Mouse (Mus musculus): ENCODE data around the gene Cap1. TPM values are rescaled to one million over a fixed set of nuclear protein-coding genes. Genes with fewer than 3 reads are reported as not detected.

The Cap1 gene
- polyA plus RNA-seq, 1 experiment from 2014 or later: 76.7 TPM

DNA sequence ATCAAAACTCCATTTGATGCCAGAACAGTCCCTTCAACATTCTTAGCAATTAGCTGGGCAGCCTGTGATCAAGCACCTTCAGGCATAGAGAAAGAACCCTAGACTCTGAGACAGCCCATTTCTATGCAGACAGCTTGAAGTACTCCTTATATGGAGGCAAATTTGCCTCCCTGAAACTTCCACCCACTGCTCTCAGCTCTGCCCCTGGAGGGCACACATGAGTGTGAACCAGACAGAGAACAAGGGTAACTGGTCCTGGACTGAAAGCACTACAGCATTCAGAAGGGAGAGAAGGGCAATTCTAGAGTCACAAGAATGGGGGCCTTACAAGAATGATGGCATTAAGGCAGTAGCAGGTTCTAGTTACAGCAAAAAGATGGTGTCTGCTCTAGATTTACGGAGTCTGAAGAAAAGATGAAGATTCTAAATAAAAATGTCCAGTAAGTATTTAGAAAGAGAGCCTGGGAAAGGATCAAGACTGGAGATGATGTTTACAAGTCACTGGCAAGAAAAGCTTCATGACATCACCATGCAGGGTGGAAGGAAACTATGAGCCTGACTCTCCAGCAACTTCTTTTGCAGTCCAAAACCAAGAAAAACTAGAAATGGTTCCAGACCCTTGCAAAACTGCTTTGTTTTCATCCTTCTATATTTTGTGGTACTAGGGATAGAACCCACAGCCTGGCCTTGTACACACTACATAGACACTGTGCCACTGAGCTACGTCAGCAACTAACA, 7.4 kb downstream of the Cap1 start:
- H3K4me3 ChIP-seq (ENCODE audit: low read length): no peak overlapping the region
- 95% methylated on average over 2 of the region's 2 CpGs for WGBS
- H3K4me1 ChIP-seq (ENCODE audit: control insufficient read depth, insufficient read depth, low read length): peaks cover 3% of the 10 kb centered on the region; the same call in 1 of the 2 replicates
- H3K4me2 ChIP-seq (replicated peaks; ENCODE audit: low read depth, low read length): no peak overlapping the region
- H3K9ac ChIP-seq (ENCODE audit: low read depth, low read length): no peak overlapping the region
- no peaks in the 10 kb centered on the region for H3K9me3 ChIP-seq (ENCODE audit: control insufficient read depth, low read length)
- H3K36me3 ChIP-seq (ENCODE audit: control insufficient read depth, insufficient read depth, low read length): no peaks in the 10 kb centered on the region; the same call in 1 of the 2 replicates
- H3K27ac ChIP-seq (ENCODE audit: low read depth, low read length): no peak overlapping the region
- no peaks in the 10 kb centered on the region for H3K27me3 ChIP-seq (ENCODE audit: control insufficient read depth, insufficient read depth, low read length)
- no peak for ATAC-seq (ENCODE audit: low FRiP score, low TSS enrichment)

DNA sequence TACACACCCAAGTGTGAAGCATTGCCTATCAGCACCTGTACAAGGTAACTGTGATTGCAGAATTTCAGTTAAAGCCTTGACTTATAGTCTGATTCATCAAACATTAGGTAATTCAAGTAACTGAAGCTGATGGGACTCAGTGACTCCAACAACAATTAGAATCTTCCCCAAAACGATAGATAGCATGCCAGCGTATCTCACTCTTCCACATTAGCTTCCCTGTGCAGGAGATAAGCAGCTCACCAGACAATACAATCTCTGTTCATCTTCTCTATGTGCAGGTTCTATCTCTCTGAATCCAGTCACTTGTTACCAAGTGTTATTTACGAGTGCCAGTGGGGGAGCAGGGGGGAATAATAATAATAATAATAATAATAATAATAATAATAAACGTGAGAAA, 12.3 kb downstream of the Cap1 start:
- H3K27ac ChIP-seq (ENCODE audit: low read depth, low read length): no peak overlapping the region
- no peak overlapping the region for H3K4me3 ChIP-seq (ENCODE audit: low read length)
- no peak for ATAC-seq (ENCODE audit: low FRiP score, low TSS enrichment)
- H3K9ac ChIP-seq (ENCODE audit: low read depth, low read length): no peak overlapping the region
- peaks cover 36% of the 10 kb centered on the region for H3K36me3 ChIP-seq (ENCODE audit: control insufficient read depth, insufficient read depth, low read length)
- H3K4me1 ChIP-seq (ENCODE audit: control insufficient read depth, insufficient read depth, low read length): no peaks in the 10 kb centered on the region
- no peaks in the 10 kb centered on the region for H3K27me3 ChIP-seq (ENCODE audit: control insufficient read depth, insufficient read depth, low read length)
- H3K9me3 ChIP-seq (ENCODE audit: control insufficient read depth, low read length): no peaks in the 10 kb centered on the region
- H3K4me2 ChIP-seq (replicated peaks; ENCODE audit: low read depth, low read length): no peak overlapping the region
- 91% methylated on average over 4 of the region's 4 CpGs for WGBS

DNA sequence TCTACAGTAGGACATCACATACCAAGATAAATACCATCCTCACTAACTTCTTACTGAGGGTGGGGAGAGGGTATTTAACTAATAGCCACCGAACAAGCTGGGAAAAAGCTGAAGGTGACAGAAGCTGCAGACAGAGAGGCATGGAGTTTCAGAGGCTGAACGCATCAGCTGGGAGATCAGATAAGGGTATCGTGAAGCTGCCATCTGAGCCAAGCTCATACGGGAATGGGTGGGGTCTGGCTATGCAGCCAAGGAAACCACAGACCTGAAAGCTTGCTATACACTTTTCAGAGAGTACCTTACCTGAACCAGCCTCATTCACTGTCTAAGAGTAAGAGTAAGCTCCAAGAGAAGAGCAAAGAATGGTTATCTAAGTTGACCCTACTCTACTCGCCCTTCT, 12.9 kb downstream of the Cap1 start:
- no peaks in the 10 kb centered on the region for H3K9me3 ChIP-seq (ENCODE audit: control insufficient read depth, low read length)
- WGBS: 73% methylated on average over 5 of the region's 5 CpGs
- no peak for ATAC-seq (ENCODE audit: low FRiP score, low TSS enrichment)
- no peak overlapping the region for H3K9ac ChIP-seq (ENCODE audit: low read depth, low read length)
- no peaks in the 10 kb centered on the region for H3K4me1 ChIP-seq (ENCODE audit: control insufficient read depth, insufficient read depth, low read length)
- no peak overlapping the region for H3K4me2 ChIP-seq (replicated peaks; ENCODE audit: low read depth, low read length)
- no peak overlapping the region for H3K4me3 ChIP-seq (ENCODE audit: low read length)
- no peak overlapping the region for H3K27ac ChIP-seq (ENCODE audit: low read depth, low read length)
- no peaks in the 10 kb centered on the region for H3K27me3 ChIP-seq (ENCODE audit: control insufficient read depth, insufficient read depth, low read length)
- peaks cover 40% of the 10 kb centered on the region for H3K36me3 ChIP-seq (ENCODE audit: control insufficient read depth, insufficient read depth, low read length)

DNA sequence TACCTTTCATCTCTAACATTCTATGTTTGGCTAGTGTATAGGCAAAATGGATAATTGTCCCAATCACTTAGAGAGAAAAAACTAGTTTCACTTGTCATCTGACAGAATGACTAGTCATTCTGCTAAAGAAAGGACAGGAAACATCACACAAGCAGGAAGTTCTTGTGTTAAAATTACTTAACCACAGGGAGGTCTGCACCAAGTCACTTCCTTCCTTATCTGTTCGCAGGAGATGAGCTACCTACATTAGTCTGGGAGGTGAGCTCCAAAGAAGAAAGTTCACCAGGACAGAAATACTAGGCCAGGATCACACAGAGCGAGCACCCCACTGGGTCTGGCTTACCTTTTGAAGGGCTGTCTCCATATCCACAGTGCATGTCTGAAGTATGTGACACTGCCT, 13.9 kb downstream of the Cap1 start:
- no peak for ATAC-seq (ENCODE audit: low FRiP score, low TSS enrichment)
- Histone ChIP-seq H3K4me2 (replicated peaks; ENCODE audit: low read depth, low read length) (no peak overlapping the region), H3K36me3 (ENCODE audit: control insufficient read depth, insufficient read depth, low read length) (peaks cover 46% of the 10 kb centered on the region), H3K9me3 (ENCODE audit: control insufficient read depth, low read length) (no peaks in the 10 kb centered on the region), H3K27me3 (ENCODE audit: control insufficient read depth, insufficient read depth, low read length) (no peaks in the 10 kb centered on the region), H3K4me1 (ENCODE audit: control insufficient read depth, insufficient read depth, low read length) (no peaks in the 10 kb centered on the region), H3K9ac (ENCODE audit: low read depth, low read length) (no peak overlapping the region), H3K27ac (ENCODE audit: low read depth, low read length) (no peak overlapping the region), H3K4me3 (ENCODE audit: low read length) (no peak overlapping the region)
- WGBS: 87% methylated on average over 2 of the region's 2 CpGs

DNA sequence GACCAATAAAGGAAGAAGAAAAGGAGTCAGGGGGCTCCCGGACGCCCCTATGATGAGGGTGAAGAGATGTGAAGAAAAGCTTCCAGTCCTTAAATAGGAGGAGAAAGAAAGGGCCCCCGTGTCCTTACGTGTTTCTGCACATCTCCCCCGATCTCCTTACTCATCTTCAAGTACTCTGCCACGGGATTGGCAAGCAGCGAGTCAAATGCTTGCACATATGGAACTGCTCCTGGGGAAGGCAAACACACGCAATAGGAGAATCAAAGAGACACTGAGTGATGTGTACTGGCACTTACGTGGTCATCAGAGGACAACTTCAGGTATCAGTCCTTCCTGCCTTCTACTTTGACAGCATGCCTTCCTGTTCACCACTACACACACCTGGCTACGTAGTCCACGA, 14.6 kb downstream of the Cap1 start:
- WGBS: 93% methylated on average over 11 of the region's 11 CpGs
- no peak overlapping the region for H3K9ac ChIP-seq (ENCODE audit: low read depth, low read length)
- no peak overlapping the region for H3K27ac ChIP-seq (ENCODE audit: low read depth, low read length)
- no peak for ATAC-seq (ENCODE audit: low FRiP score, low TSS enrichment)
- H3K4me2 ChIP-seq (replicated peaks; ENCODE audit: low read depth, low read length): no peak overlapping the region
- H3K27me3 ChIP-seq (ENCODE audit: control insufficient read depth, insufficient read depth, low read length): no peaks in the 10 kb centered on the region
- H3K4me1 ChIP-seq (ENCODE audit: control insufficient read depth, insufficient read depth, low read length): no peaks in the 10 kb centered on the region
- peaks cover 53% of the 10 kb centered on the region for H3K36me3 ChIP-seq (ENCODE audit: control insufficient read depth, insufficient read depth, low read length)
- no peaks in the 10 kb centered on the region for H3K9me3 ChIP-seq (ENCODE audit: control insufficient read depth, low read length)
- no peak overlapping the region for H3K4me3 ChIP-seq (ENCODE audit: low read length)

DNA sequence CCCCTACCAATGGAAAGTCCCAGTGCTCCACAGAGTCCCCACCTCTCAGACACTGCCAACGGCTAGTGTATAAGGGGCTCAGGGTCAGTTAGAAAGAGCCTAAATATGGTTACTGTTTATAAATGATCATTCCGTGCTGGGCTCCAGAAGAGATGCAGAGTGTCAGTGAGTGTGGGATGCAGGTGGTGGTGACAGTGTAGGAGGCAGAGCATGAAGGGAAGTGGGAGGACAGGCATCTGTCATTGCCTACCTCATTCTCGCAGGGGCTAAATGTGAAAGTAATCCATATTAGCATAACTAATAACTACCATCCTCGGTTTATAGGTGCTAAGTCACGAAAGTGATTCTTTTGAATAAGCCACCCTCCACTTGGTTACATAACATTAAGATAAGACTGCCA, 15.1 kb downstream of the Cap1 start:
- Histone ChIP-seq H3K9me3 (ENCODE audit: control insufficient read depth, low read length) (no peaks in the 10 kb centered on the region), H3K9ac (ENCODE audit: low read depth, low read length) (no peak overlapping the region), H3K36me3 (ENCODE audit: control insufficient read depth, insufficient read depth, low read length) (peaks cover 58% of the 10 kb centered on the region), H3K4me3 (ENCODE audit: low read length) (no peak overlapping the region), H3K4me2 (replicated peaks; ENCODE audit: low read depth, low read length) (no peak overlapping the region), H3K27me3 (ENCODE audit: control insufficient read depth, insufficient read depth, low read length) (no peaks in the 10 kb centered on the region), H3K27ac (ENCODE audit: low read depth, low read length) (no peak overlapping the region), H3K4me1 (ENCODE audit: control insufficient read depth, insufficient read depth, low read length) (no peaks in the 10 kb centered on the region)
- no peak for ATAC-seq (ENCODE audit: low FRiP score, low TSS enrichment)
- 87% methylated on average over 5 of the region's 5 CpGs for WGBS

DNA sequence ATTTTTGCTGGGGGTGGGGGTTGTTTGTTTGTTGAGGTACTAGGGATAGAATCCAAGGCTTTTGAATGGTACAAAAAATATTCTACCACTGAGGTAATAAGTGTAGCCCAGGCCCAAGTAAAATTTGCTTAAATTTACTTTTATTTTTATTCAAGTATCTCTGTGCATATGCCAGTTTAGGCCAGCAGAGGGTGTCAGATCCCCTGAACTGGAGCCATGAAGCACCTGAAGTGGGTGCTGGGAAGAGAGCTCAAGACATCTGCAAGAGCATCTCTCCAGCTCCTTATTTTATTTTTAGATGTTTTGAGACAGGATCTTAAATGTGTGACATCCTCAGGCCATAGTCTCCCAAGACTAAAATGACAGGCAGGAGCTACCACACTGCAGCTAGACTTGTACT, 15.8 kb downstream of the Cap1 start:
- Histone ChIP-seq H3K9me3 (ENCODE audit: control insufficient read depth, low read length) (no peaks in the 10 kb centered on the region), H3K4me2 (replicated peaks; ENCODE audit: low read depth, low read length) (no peak overlapping the region), H3K9ac (ENCODE audit: low read depth, low read length) (no peak overlapping the region), H3K4me3 (ENCODE audit: low read length) (no peak overlapping the region), H3K27ac (ENCODE audit: low read depth, low read length) (no peak overlapping the region), H3K36me3 (ENCODE audit: control insufficient read depth, insufficient read depth, low read length) (peaks cover 65% of the 10 kb centered on the region), H3K4me1 (ENCODE audit: control insufficient read depth, insufficient read depth, low read length) (no peaks in the 10 kb centered on the region), H3K27me3 (ENCODE audit: control insufficient read depth, insufficient read depth, low read length) (no peaks in the 10 kb centered on the region)
- ATAC-seq (ENCODE audit: low FRiP score, low TSS enrichment): no peak

DNA sequence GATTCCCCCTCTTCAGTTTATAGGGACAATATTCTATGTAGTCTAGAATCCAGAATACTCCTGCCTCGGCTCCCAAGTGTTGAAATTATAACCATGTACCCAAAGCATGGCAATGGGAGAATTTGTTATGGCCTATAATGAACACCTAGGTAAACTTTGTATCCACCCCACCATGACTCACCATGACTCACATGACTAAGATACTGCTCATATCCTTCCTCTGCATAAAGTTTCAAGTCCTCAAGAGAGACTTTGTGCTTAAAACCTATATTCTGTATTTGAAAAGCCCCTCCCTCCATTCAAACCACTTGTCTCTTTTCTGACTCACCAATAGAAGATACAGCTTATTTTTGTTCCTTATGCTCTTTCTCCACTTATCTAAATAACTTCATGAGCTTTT, 17.8 kb downstream of the Cap1 start:
- no peak overlapping the region for H3K9ac ChIP-seq (ENCODE audit: low read depth, low read length)
- WGBS: 89% methylated on average over 1 of the region's 1 CpGs
- peaks cover 85% of the 10 kb centered on the region for H3K36me3 ChIP-seq (ENCODE audit: control insufficient read depth, insufficient read depth, low read length)
- no peaks in the 10 kb centered on the region for H3K9me3 ChIP-seq (ENCODE audit: control insufficient read depth, low read length)
- no peaks in the 10 kb centered on the region for H3K27me3 ChIP-seq (ENCODE audit: control insufficient read depth, insufficient read depth, low read length)
- ATAC-seq (ENCODE audit: low FRiP score, low TSS enrichment): no peak
- no peak overlapping the region for H3K4me2 ChIP-seq (replicated peaks; ENCODE audit: low read depth, low read length)
- no peaks in the 10 kb centered on the region for H3K4me1 ChIP-seq (ENCODE audit: control insufficient read depth, insufficient read depth, low read length)
- no peak overlapping the region for H3K4me3 ChIP-seq (ENCODE audit: low read length)
- H3K27ac ChIP-seq (ENCODE audit: low read depth, low read length): no peak overlapping the region

DNA sequence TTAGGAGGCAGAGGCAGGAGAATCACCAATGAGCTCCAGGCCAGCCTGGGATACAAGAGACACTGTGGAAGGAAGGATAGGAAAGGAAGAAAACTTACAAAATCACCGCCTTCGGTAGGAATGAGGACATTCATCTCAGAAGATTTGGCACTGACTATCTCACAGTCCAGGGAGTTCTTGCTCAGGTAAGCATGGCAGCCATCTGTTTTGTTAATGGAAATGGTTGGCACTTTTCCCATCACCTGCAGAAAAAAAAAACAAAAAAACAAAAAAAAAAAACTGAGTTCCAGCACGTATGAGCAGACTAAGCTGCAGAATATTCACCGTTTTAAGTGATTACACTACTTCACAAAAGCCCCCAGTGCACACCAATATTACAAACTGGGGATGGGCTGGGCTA, 24.0 kb downstream of the Cap1 start:
- Histone ChIP-seq H3K4me3 (ENCODE audit: low read length) (no peak overlapping the region), H3K4me1 (ENCODE audit: control insufficient read depth, insufficient read depth, low read length) (no peaks in the 10 kb centered on the region), H3K4me2 (replicated peaks; ENCODE audit: low read depth, low read length) (no peak overlapping the region), H3K9me3 (ENCODE audit: control insufficient read depth, low read length) (no peaks in the 10 kb centered on the region), H3K27me3 (ENCODE audit: control insufficient read depth, insufficient read depth, low read length) (no peaks in the 10 kb centered on the region), H3K27ac (ENCODE audit: low read depth, low read length) (no peak overlapping the region), H3K36me3 (ENCODE audit: control insufficient read depth, insufficient read depth, low read length) (peaks cover 85% of the 10 kb centered on the region), H3K9ac (ENCODE audit: low read depth, low read length) (no peak overlapping the region)
- no peak for ATAC-seq (ENCODE audit: low FRiP score, low TSS enrichment)
- WGBS: 92% methylated on average over 4 of the region's 4 CpGs
